Mouse (Mus musculus): ENCODE results near the gene Eif5. TPM values are rescaled to one million over a fixed set of nuclear protein-coding genes. Genes with fewer than 3 reads are reported as not detected.
"Not testable (repeated sequence)": the region's sequence is repeated elsewhere in the genome, so short reads cannot be mapped to it uniquely, and the experiment has no call there.

Eif5 gene
- total RNA-seq (2021): 100 to 1,000 TPM; 155 to 167 TPM
- long read RNA-seq, experiment 1, full-length matches to known transcripts: 284 of 357 reads
- long read RNA-seq, experiment 1, partial matches to known transcripts: 56 of 357 reads
- long read RNA-seq, experiment 1, other reads (novel, unspliced or antisense): 17 of 357 reads
- long read RNA-seq, experiment 2, full-length matches to known transcripts: 190 of 248 reads
- long read RNA-seq, experiment 2, partial matches to known transcripts: 40 of 248 reads
- long read RNA-seq, experiment 2, other reads (novel, unspliced or antisense): 18 of 248 reads

DNA sequence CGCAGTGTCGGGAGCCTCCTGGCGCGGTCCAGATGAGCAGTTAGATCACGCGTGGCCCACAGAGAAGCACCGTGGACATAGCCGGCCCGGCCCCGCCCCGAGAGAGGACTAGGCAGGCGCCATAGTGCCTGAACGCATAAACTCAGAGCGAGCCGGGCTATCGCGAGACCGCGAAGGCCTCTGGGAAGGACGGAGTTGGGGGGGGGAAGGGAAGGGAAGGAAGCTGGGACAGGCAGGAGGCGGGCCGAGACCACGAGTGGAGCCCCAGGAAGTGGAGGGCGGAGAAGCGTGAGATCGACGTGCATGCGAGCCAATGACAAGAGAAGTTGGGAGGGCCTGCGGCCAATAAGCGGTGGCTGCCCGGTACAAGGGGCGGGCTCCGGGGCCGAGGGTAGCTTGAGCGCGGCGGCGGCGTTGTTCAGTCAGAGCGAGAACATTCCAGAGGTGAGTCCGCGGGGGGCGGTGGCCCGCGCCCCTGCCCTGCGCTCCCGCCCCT, at the start of gene Eif5:
Gene Eif5, plus strand, starts transcription at position 221 of the 496 bp plus-strand sequence.
- intact Hi-C loops (cut with DNase I): loop anchor here (2.0 kb wide), 1 partner anchor 37 kb away; the partner anchor contains the start of gene Mark3
- DNase-seq: peak; percentile 99

DNA sequence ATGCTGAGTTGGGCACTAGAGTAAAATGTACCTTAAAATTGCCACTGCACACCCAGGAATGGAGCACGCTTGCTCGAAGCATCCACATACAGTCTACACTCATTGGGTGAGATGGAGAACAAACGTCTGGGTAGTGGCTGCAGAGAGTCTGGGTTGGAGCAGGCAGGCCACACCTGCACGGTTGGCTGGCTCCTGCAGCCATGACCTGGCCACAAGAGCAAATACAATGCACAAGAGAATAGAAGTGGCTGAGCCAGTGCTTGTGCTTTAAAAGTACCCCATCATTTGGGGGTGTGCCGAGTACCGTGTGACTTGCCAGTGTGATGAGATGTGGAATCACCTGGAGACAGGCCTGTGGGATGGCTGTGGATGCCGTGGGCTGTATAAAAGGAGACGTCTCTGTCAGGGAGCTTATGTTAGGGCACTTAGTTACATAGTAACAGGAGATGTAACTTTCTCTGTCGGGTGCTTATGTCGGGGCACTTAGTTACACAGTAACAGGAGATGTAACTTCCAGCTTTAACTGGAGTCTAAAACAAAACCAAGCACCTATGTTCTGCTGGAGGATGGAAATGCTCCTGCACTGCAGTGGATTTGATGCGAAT, 48.5 kb upstream of the Eif5 start:
- no peak for DNase-seq
- intact Hi-C loops (cut with DNase I): no loop called here

DNA sequence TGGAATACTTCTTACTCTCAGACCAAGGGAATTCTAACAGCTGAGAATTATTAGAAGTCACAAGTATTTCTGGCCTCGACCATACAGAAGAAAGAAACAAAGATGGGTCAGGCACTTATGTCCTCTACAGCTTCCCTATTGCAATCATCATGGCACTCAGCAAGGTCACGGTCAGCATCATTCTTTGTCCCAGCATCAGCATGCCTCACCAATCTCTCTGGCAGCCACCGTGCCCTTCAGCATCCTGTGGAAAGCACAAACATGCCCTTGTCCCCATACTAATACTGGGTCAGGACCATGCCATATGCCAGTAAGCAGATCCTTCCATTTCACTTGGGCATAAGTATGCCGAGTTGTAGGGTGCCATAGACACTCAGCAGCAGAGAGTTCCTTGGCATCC, 42.9 kb upstream of the Eif5 start:
- no peak for DNase-seq
- intact Hi-C loops (cut with DNase I): no loop called here

DNA sequence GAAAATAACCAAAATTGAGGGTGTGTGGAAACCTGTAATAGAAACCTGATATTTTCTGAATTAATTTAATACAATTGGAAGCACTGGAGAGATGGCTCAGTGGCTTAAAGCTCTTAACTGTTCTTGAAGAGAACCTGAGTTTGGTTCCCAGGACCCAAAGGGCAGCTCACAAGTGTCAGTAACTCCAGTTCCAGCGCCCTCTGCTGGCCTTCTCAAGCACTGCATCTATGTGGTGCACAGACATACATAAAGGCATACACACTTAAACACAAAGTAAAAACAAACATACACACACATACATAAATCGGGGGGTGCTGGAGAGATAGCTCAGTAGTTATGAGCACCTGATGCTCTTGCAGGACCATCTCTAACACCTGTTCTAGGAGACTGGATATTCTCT, 40.7 kb upstream of the Eif5 start:
- no peak for DNase-seq
- intact Hi-C loops (cut with DNase I): no loop called here

DNA sequence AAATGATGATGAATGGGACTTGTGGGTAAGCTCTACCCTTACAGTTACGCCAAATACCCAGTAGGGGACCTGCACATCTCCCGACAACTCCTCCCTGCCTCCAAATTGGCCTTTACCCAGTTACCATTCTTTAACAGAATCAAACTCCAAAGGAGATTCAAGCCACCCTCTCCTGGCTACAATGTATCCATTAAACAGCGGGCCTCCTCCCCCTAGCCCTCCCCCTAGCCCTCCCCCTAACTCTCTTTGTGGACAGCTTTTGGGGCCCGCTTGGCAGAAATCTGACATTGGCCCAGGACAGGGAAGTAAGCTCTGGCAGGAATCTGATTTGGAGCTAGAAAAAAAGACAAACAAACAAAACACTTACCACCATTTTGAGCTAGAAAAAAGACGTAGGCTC, 38.2 kb upstream of the Eif5 start:
- intact Hi-C loops (cut with DNase I): no loop called here

DNA sequence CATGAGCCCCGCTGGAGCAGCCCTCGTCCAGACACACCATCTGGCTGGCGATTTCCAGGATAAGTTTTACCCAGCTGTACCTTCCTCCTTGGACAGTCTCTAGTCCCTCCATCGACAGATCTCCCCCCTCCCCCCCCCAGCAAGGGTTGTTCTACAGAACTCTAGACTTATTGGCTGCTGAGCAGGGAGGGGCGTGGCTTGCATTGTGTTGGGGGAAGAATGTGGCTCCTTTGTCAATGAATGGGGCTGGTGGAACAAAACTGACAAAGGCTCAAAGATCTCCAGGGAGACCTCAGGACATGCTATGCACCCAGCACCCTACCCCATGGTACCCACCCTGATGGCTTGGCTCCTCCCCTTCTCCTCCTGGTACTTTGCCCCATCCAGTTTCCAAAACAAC, 37.1 kb upstream of the Eif5 start:
- intact Hi-C loops (cut with DNase I): no loop called here
- no peak for DNase-seq

More for the DNA sequence above, 38.2 kb upstream of the Eif5 start:
- no peak for DNase-seq

DNA sequence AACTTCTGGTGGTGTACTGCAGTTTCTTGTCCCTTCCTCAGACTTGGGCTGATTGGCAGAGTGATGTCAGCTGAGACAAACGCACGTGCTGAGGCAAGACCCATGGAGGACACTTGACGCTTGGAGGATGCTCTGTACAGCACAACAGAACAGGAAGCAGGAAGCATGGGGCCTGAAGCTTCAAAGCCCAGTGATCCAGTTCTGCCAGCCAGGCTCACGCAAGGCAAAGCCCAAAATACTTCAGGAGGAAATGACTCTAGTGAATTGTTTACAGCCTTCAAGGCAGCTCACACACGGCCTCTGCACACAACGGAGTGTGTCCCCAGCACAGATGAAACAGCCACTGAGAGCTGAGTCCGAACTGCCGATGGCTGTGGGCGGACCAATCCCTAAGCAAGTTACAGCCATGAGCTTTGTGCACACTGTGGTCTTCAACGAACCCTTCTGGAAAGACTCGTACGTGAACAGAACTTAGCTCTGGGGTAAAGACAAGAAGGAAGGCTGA, 34.7 kb upstream of the Eif5 start:
- no peak for DNase-seq
- intact Hi-C loops (cut with DNase I): no loop called here

DNA sequence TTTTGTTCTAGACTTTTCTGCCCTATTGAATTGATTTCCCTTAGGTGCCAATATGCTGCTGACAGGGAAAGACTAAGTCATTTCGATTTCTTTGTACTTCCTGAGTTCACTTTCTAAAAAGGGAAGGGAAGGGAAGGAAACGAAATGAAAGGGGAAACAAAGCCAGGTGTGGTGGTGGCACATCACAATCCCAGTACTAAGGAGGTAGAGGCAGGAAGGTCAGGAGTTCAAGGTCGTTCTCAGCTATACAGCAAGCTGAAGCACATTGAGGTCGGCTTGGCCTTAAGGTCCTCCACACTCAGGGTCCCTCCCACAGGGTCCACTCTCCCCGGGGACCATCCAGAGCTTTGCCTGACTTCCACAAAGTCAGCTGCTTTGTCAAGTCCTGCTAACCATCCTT, 34.2 kb upstream of the Eif5 start:
- intact Hi-C loops (cut with DNase I): no loop called here
- DNase-seq: no peak

DNA sequence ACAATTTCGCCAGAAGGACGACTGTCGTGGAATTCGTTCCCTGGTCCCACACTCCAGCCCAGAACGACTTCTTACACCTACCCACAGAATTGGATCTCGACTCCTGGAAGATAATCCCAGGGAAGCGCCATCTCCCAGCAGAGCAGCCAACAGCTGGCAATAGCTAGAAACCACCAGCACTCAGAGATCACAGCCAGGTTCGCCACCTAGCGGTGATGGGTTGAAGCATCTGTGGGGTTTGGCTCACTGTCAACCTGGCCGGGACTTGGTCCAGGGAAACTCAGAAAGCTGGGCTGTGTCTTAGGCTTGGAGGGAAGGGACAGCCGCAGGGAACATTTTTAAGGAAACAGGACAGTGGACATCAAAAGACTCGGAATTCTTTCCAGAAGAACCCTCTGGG, 32.9 kb upstream of the Eif5 start:
- DNase-seq: peak; percentile 94 to 96
- intact Hi-C loops (cut with DNase I): loop anchor here (1.0 kb wide), 1 partner anchor 80 kb away; no protein-coding TSS in a partner anchor

DNA sequence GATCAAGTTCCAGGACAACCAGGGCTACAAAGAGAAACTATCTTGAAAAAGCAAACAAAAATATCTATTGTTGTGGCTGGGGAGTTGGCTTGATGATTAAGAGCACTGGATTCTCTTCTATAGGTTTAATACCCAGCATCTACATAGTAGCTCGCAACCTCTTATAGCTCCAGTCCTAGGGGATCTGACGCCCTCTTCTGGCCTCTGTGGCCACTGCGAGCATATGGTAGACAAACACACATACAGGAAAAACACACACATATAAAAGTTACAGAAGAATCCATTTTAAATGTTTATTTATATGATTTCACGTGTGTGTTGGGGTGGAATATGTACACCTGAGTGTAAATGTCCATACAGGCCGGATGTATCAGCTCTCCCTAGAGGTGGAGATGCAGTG, 30.8 kb upstream of the Eif5 start:
- no peak for DNase-seq
- intact Hi-C loops (cut with DNase I): no loop called here

DNA sequence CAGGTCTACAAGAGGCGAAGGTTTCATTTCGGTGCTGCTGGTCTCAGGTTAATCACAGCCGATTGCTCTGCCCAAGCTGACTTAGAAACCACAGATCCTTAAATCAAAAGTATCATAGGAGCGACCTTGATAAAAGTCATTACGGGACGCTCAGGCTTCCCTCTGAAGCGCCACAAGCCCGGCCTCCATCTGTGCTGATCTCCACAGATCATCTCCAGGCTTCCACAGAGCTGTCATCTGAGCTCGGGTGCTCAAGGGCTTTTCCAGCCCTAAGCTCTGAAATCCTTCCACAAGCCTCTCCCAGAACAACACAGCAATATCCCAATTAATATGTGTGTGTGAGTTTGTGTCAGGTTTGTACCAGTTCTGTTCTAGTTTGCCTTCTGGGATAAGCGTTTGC, 29.9 kb upstream of the Eif5 start:
- DNase-seq: no peak
- intact Hi-C loops (cut with DNase I): no loop called here

DNA sequence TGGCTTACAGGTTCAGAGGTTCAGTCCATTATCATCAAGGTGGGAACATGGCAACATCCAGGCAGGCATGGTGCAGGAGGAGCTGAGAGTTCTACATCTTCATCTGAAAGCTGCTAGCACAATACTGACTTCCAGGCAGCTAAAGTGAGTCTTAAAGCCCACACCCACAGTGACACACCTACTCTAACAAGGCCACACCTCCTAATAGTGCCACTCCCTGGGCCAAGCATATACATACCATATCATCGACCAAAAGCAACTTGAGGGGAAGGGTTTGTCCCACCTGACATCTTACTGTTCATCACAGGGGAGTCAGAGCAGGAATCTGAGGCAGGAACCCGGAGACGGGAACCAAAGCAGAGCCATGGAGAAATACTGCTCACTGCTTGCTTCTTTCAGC, 29.4 kb upstream of the Eif5 start:
- DNase-seq; intact Hi-C loops (cut with DNase I): not testable (repeated sequence)

DNA sequence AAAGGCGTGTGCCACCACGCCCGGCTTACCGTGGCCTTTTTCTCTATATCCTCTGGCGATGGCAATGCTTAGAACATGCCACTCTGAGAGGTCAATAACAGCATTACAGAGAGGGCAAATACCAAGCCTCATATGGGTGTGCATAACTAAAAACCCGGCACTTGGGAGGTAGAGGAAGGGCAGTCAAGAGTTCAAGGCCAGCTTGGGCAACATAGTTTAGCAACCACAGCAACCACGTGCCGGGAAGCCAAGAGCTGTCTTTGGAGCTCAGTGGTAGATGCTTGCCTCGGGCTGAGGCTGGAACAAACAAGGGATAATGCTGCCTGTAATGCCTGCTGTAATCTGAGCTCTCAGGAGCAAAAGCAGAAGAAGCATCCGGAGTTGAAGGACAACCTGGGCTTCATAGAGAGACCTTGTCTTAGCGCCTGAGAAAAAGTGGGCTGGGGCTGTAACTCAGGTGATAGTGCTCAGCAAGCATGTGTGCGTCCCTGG, 25.2 kb upstream of the Eif5 start:
- DNase-seq: no peak
- intact Hi-C loops (cut with DNase I): no loop called here

DNA sequence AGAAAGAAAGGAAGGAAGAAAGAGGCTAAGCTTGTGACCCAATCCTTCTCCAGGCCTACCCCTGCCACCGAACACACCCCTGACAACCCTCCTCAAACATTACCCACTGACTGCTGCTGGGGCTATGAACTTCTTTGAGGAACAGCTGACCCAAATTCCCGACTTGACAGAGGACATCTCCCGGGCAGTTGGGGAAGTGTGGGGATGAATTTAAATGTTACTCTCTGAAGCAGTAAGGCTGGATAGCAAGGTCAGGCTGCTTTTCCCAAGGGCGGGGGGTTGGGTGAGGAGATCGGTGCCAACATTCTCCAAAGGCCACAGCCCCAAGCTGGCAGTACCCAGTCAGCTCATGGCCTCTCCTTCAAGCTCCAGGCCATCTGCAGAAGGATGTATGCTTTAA, 24.1 kb upstream of the Eif5 start:
- intact Hi-C loops (cut with DNase I): no loop called here

DNA sequence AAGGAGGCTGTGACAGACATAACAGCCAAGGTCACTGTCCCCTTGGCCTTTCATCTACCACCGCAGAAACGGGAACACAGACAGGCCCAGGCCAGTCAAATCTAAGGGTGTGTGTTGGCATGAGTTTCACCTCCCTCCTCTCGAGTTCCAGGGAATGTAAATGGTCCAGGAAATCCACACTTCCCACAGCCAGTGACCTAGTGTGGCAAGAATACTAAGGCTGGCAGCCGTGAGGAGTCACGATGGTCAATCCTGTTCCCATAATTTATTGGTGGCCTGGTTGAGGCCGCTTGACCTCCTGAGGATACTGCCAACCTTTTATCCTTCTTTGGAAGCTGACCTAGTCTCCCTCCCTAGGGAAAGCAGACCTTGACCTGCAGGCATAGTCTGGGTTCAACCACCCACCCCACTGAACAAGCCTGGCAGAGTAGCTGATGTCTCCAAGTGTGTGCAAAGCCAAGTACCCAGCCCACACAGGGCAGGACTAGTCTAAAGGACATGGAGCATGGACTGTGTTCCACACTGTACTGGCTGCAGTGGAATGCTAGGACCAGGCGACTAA, 23.5 kb upstream of the Eif5 start:
- no peak for DNase-seq
- intact Hi-C loops (cut with DNase I): no loop called here

More for the DNA sequence above, 24.1 kb upstream of the Eif5 start:
- no peak for DNase-seq

DNA sequence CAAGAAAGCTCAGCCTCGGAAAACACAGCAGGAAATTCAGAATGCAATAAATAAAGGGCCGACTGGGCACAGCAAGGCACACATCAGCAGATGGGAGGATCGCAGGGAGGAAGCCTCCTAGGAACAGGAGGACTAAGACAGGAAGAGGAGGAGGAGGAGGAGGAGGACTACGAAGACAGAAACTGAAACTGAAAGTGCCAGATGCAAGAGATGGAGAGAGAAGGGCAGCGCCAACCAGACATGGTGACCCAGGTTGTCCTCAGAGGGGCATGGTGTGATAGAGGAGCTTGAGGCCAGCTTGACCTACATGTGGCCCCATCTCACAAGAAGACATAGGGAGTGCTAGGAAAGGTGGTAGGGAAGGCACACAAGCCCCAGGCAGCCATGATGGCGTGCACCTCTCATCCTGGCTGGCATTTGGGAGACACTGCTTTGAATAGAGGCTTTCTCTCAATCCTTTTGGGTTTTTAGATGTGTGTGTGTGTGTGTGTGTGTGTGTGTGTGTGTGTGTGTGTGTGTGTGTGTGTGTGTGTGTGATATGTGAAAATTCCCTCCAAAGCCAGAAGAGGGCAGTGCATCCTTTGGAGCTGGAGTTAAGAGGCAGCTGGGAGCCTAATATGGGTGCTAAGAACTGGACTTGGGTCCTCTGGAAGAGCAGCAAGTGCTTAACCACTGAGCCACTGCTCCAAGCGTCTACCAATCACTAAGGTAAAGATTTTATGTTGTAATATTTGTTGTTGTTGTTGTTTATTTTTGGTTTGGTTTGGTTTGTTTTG, 22.8 kb upstream of the Eif5 start:
- intact Hi-C loops (cut with DNase I): no loop called here
- no peak for DNase-seq

DNA sequence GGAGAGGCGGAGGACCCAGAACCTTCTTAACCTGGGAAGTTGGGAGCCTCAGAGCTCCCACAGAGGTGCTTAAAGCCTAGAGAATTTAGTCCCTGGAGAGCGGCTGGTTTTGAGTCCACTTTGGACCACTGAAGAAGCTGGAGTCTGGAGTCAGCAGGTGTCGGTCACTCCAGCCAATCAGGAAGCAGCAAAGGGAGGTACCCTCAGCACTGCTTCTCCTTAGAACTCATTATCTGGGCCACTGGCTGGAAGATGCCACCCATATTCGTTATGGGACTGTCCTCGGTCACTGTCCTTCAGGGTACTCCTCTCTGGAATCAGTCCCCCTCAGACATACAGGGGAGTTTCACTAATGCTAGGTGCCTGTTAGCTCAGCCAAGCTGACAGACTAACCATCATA, 21.9 kb upstream of the Eif5 start:
- no peak for DNase-seq
- intact Hi-C loops (cut with DNase I): no loop called here

DNA sequence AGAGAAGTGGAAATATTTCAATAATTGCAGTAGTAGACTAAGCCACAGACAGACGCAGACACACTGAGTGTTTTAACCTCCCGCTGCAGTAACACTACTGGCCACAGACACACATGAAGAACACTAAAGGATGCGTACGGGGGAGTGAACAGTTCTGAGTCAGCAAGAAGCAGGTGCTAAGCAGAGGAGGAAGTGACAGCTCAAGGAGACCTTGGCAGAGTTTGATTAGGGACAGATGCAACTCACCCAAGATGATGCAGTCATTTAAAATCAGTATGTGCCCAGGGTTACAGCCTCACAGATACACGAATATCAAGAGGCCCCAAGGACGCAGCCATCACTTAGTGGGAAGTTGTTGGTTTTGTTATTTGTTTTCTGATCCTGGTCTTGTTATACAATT, 21.0 kb upstream of the Eif5 start:
- intact Hi-C loops (cut with DNase I): no loop called here
- DNase-seq: no peak

DNA sequence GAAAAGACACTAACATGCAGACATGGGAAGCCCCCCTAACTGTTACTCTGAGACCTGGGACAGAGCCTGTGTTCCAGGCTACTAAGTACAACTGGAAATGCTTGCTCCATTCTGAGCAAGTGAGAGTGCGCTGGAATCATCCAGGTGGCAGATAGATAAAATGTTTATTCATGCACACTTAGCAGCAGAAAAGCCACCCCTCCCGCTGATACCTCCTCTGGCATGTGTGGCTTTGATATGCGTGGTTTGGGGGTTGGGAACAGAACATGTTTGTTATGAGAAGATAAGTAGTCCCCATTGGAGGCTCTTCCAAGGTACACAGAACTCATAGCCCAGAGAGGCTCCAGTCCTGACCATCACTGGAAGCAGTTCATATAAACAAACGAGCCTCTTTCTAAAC, 19.9 kb upstream of the Eif5 start:
- DNase-seq: no peak
- intact Hi-C loops (cut with DNase I): no loop called here

DNA sequence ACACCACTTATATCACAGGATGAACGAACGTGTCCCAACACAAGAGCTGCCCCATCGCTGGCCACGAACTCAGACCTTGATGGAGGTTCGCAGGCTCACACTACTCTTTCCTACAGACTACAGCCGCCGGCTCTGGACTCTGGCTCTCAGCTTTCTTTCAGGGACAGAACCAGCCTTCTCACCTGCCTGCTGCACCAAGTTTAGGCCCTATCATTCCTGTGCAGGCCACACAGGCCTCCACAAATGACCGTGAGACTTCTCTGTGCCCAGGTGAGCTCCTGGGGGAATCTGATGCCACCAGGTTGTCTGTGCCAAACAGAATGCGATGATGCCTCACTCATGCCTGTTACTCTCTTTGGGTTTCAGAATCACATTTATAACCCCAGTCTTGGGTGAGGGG, 19.4 kb upstream of the Eif5 start:
- intact Hi-C loops (cut with DNase I): no loop called here
- no peak for DNase-seq

DNA sequence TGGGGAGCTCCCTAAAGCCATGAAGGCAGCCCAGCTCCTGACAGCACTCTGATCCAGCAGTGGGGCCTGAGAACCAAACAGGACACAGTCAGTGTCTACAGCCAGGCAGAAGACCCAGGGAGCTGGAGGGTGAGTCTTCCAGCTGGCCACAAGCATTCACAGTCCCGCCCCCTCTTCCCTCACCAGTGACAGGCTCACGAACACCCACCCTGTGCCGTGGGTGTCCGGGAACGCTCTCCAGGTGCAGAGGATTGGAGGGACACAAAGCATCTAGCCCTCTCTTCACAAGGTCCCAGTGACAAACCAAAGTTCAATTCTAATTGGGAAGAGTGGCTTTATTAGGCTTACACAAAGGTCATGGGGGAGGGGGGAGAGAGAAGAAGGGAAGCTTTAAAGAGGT, 18.0 kb upstream of the Eif5 start:
- intact Hi-C loops (cut with DNase I): no loop called here

More for the DNA sequence above, 18.0 kb upstream of the Eif5 start:
- DNase-seq: no peak

Measured in heart, postnatal 14 days (tissue).